Mouse (Mus musculus) E14TG2a.4 (cell line): ENCODE measurements around the gene Lrrc39.

Source experiments
- H3K27me3 ChIP-seq: 2 replicates; pipeline ENCODE4 v1.6.1; 2014; ENCODE audit warnings: low read length, control low read depth; ENCODE audit not compliant: insufficient read depth
- H3K36me3 ChIP-seq: 2 replicates; pipeline ENCODE4 v1.6.1; 2014; ENCODE audit warnings: low read length, control low read depth; ENCODE audit not compliant: insufficient read depth
- H3K4me1 ChIP-seq: replicated peaks from 2 replicates; pipeline ENCODE4 v1.6.1; 2014; ENCODE audit warnings: low read depth, low read length, control low read depth
- H3K4me3 ChIP-seq: replicated peaks from 2 replicates; pipeline ENCODE4 v1.5.1; 2014; ENCODE audit warnings: mild to moderate bottlenecking, low read length
- H3K9me3 ChIP-seq: 2 replicates; pipeline ENCODE4 v1.6.1; 2014; ENCODE audit warnings: low read length, control low read depth
- CTCF ChIP-seq: conservative IDR thresholded peaks from 2 replicates; pipeline ENCODE4 v1.5.1; 2014; ENCODE audit warnings: low read length
- NANOG ChIP-seq: IDR thresholded peaks from 2 replicates; pipeline ENCODE4 v1.6.1; 2014; ENCODE audit warnings: borderline replicate concordance, low read length, mixed read lengths
- POU5F1 ChIP-seq: IDR thresholded peaks from 2 replicates; pipeline ENCODE4 v1.6.1; 2014; ENCODE audit warnings: low read length, borderline replicate concordance

The Lrrc39 gene

DNA sequence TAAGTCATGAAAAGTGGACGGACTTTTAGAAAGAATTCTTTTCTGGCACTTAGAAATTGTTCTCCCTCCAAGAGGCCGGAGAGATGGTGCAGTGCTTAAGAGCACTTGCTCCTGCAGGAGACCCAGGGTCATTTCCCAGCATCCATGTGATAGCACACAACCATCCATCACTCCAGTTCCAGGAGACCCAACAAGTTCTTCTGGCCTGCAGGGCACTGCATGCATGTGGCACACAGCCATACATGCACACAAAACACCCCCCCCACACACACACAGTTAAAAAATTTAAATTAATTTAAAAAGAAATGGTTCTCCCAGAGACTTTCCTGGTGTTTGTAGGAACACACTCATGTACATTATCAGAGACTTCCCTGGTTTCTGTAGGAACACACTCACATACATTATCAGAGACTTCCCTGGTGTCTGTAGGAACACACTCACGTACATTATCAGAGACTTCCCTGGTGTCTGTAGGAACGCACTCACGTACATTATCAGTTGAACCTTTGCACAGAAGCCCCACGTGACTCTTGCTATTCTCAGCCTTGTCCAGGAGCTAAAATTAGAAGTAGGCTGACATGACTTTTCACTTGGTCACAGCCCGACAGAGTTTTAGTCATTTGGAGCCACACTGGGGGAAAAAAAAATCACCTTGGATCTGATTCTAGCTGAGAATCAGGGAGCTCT, at the start of gene Lrrc39:
Gene Lrrc39 (plus strand): TSS at position 566 of the 687 bp plus-strand sequence.
- H3K4me1 ChIP-seq: no peaks in the 10 kb centered on the region

DNA sequence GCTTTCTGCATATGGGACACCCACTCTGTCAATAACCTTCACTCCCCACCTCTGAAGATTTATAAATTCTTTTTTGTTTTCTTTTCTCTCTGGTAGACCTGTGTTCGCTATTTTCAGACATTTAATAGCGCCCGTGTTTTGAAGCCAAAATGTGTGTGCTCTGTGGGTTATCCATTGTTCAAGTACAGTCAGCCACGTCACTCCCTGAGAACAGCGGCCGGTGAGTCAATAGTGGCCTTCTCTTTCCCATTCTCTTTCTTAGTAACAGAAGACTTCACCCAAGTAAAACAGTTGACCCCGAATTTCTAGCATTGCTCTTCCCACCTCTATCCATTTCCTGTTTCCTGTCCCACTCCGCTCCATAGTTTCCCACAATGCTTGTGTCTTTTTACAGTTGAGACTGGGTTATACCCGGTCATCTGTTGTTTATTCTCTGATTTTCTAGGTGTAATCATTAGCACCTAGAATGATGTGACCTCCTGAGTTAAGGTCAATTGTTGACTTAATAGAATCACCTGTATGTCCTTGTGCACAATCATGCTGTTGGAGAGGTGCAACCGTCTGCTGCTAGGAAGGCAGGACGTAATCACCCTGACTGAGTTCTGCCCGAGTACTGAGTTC, 42.5 kb upstream of the Lrrc39 start:
- no peaks in the 10 kb centered on the region for H3K9me3 ChIP-seq
- peaks cover 51% of the 10 kb centered on the region for H3K36me3 ChIP-seq
- no peak overlapping the region for H3K4me3 ChIP-seq
- peaks cover 24% of the 10 kb centered on the region for H3K4me1 ChIP-seq
- TF ChIP-seq CTCF (no peak), POU5F1 (no peak), NANOG (no peak)
- no peaks in the 10 kb centered on the region for H3K27me3 ChIP-seq

More for the DNA sequence above, at the start of gene Lrrc39:
- Histone ChIP-seq H3K4me3 (no peak within 1 kb of the TSS), H3K9me3 (peaks cover 17% of the 10 kb centered on the region), H3K27me3 (no peaks in the 10 kb centered on the region), H3K36me3 (no peaks in the 10 kb centered on the region)
- TF ChIP-seq NANOG (no peak), POU5F1 (no peak), CTCF (no peak)

GRCm38 (mm10) chr3:116529741-116530140, 33.0 kb upstream of the Lrrc39 start:
- H3K9me3 ChIP-seq: no peaks in the 10 kb centered on the region
- no peak for TF ChIP-seq CTCF
- TF ChIP-seq POU5F1: no peak
- TF ChIP-seq NANOG: no peak; the same call in 1 of the 2 replicates
- H3K4me1 ChIP-seq: peaks cover 23% of the 10 kb centered on the region
- peaks cover 39% of the 10 kb centered on the region for H3K36me3 ChIP-seq
- H3K4me3 ChIP-seq: no peak overlapping the region
- H3K27me3 ChIP-seq: no peaks in the 10 kb centered on the region

DNA sequence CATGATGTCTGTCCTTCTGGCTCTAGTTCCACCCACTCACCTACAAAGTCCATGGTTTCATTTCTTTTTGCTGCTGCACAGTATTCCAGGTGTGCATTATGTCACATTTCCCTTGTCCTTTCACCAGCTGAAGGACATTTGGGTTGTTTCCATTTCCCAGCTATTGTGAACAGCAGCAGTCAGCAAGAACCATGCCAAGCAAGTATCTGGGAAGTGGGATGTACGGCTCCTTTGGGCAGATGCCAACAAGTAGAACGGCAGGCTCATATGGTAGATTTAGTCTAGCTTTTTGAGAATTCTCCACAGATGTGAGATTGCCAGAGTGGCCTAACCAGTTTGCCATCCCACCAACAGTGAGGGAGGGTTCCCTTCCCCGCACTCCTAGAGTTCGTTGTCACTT, 31.9 kb upstream of the Lrrc39 start:
- Histone ChIP-seq H3K4me3 (no peak overlapping the region), H3K27me3 (no peaks in the 10 kb centered on the region), H3K9me3 (no peaks in the 10 kb centered on the region), H3K4me1 (peaks cover 27% of the 10 kb centered on the region), H3K36me3 (peaks cover 48% of the 10 kb centered on the region)
- TF ChIP-seq POU5F1 (no peak), NANOG (no peak), CTCF (no peak)

GRCm38 (mm10) chr3:116536428-116537199, 26.2 kb upstream of the Lrrc39 start:
- Histone ChIP-seq H3K36me3 (peaks cover 84% of the 10 kb centered on the region), H3K27me3 (no peaks in the 10 kb centered on the region), H3K4me3 (no peak overlapping the region), H3K9me3 (no peaks in the 10 kb centered on the region), H3K4me1 (peaks cover 26% of the 10 kb centered on the region)
- TF ChIP-seq NANOG: no peak
- no peak for TF ChIP-seq CTCF
- TF ChIP-seq POU5F1: no peak

GRCm38 (mm10) chr3:116537200-116537573, 25.6 kb upstream of the Lrrc39 start:
- H3K27me3 ChIP-seq: no peaks in the 10 kb centered on the region
- H3K36me3 ChIP-seq: peaks cover 90% of the 10 kb centered on the region
- no peak overlapping the region for H3K4me3 ChIP-seq
- H3K4me1 ChIP-seq: peaks cover 31% of the 10 kb centered on the region
- no peaks in the 10 kb centered on the region for H3K9me3 ChIP-seq
- TF ChIP-seq NANOG (no peak), CTCF (no peak), POU5F1 (no peak)

DNA sequence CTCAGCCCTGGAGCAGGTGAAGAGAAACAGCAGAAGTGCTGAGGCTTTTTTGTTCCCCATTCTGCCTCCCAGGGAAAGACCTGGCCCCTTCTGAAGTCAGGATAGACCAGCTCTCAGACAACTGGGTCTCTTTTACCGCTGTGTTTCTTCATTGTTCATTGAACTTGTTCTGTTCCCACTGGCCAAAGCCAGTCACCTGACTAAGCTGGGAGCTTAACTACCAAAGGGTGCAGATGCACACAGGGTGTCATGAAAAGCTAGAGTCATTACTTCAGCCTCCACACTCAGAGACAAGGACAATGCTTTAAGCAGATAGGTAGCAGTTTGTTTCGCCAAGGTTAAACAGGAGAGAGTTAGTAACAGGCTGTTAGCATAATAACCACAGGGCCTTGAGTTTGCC, 20.7 kb upstream of the Lrrc39 start:
- peaks cover 89% of the 10 kb centered on the region for H3K36me3 ChIP-seq
- H3K27me3 ChIP-seq: no peaks in the 10 kb centered on the region
- peaks cover 19% of the 10 kb centered on the region for H3K4me1 ChIP-seq
- no peaks in the 10 kb centered on the region for H3K9me3 ChIP-seq
- no peak overlapping the region for H3K4me3 ChIP-seq
- no peak for TF ChIP-seq POU5F1
- TF ChIP-seq NANOG: no peak
- no peak for TF ChIP-seq CTCF

- H3K4me1 ChIP-seq: peaks cover 14% of the 10 kb centered on the region
- H3K27me3 ChIP-seq: no peaks in the 10 kb centered on the region
- TF ChIP-seq NANOG (no peak), CTCF (no peak), POU5F1 (no peak)
- peaks cover 89% of the 10 kb centered on the region for H3K36me3 ChIP-seq
- H3K9me3 ChIP-seq: no peaks in the 10 kb centered on the region
- H3K4me3 ChIP-seq: no peak overlapping the region
These were observed 20.2 kb upstream of the Lrrc39 start for GRCm38 (mm10) chr3:116542532-116542931.
